Mouse (Mus musculus) spleen, adult 2 months (tissue): Measurements from ENCODE around the gene Idi2.
"Not testable (repeated sequence)": the region's sequence is repeated elsewhere in the genome, so short reads cannot be mapped to it uniquely, and the experiment has no call there.

ENCODE experiments used
- CTCF ChIP-seq: fragments of 200-500 bp; IDR thresholded peaks from 2 replicates; pipeline ENCODE4 v1.5.1; 2011; ENCODE audit warnings: mild to moderate bottlenecking, inconsistent platforms; ENCODE audit not compliant: insufficient read depth, insufficient read length, insufficient replicate concordance; ENCODE audit errors: extremely low read depth
- POLR2A ChIP-seq: fragments of 200-500 bp; IDR thresholded peaks from 2 replicates; pipeline ENCODE4 v1.6.1; 2011; ENCODE audit warnings: low read depth, low read length, inconsistent platforms

GRCm38 (mm10) chr13:8948131-8948530, 4.5 kb upstream of the Idi2 start, which contains the start of gene Gm9745:
- TF ChIP-seq CTCF, POLR2A: not testable (repeated sequence)
